Mouse (Mus musculus) kidney, postnatal 10 days (tissue): Measurements from ENCODE around the gene Carm1.
"Not testable (repeated sequence)": the region's sequence is repeated elsewhere in the genome, so short reads cannot be mapped to it uniquely, and the experiment has no call there.

ENCODE experiments used
- DNase-seq: peaks from one replicate; pipeline ENCODE4 v3.0.0; 2021; ENCODE audit warnings: mixed read lengths

Gene Carm1

DNA sequence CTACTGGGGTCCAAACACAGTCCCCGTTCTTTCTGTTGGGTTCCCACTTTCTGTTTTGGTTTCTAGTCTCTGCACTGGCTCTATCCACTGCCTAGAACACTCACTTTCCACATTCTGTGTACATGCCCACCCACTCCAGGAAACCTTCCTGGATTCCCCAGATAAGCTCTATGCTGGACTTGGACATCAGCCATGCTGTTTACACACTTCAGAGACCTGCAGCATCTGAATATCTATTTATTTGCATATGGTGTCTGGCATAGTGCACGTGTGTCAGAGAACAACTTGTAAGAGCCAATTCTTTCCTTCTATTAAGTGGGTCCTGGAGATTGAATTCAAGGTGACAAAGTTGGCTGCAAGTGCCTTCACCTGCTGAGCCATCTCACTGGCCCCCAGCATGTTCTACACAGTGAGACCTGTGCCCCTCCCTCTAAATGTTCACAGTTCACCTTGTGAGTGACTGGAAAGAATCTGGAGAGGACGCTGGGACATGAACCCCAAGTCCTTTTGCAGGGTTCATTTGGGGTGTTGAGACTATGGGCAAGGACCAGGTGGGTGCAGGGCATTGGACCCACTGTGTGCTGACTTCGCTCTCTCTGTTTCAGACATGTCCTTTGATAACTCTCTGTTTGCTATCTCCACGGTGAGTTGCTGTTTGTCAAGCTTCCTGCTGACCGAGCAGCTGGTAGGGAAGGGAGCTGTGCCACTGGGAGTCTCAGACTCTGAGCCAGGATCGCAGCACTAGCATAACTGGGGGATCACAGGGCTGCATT lies 6.5 kb upstream of the Carm1 start:
- no peak for DNase-seq

DNA sequence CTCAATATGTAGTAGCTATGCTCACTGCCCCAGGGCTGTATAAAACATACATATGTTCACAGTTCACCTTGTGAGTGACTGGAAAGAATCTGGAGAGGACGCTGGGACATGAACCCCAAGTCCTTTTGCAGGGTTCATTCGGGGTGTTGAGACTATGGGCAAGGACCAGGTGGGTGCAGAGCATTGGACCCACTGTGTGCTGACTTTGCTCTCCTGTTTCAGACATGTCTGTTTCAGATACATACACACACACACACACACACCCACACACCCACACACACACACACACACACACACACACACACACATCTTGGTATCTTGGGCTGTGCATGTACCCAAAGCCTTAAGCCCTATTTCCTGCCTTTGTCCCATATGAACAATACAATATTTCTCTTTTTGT lies 4.7 kb upstream of the Carm1 start:
- not testable (repeated sequence) for DNase-seq

DNA sequence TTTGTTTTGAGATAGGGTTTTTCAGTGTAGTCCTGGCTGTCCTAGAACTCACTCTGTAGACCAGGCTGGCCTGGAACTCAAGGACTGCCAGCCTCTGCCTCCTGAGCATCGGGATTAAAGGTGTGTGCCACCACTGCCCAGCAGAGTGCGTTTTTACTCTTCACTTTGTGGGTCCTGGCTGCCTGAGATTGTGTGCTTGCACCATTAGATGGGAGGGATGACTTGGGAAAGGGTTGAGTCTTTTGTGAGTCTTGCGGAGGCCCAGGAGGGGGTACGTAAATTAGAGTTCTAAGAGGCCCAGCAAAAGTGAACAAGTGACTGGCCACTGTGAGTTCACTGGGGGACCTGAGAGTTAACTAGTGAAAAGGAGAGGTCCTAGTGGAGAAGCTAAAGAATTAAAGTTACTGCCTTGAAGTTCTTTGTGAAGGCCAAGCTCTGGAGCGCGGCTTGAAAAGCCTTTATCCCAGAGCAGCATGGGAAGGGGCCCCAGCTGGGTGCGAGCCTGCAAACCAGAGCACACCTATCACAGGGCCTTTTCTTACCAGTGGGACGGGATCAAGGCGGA lies 1.3 kb upstream of the Carm1 start:
- no peak for DNase-seq

DNA sequence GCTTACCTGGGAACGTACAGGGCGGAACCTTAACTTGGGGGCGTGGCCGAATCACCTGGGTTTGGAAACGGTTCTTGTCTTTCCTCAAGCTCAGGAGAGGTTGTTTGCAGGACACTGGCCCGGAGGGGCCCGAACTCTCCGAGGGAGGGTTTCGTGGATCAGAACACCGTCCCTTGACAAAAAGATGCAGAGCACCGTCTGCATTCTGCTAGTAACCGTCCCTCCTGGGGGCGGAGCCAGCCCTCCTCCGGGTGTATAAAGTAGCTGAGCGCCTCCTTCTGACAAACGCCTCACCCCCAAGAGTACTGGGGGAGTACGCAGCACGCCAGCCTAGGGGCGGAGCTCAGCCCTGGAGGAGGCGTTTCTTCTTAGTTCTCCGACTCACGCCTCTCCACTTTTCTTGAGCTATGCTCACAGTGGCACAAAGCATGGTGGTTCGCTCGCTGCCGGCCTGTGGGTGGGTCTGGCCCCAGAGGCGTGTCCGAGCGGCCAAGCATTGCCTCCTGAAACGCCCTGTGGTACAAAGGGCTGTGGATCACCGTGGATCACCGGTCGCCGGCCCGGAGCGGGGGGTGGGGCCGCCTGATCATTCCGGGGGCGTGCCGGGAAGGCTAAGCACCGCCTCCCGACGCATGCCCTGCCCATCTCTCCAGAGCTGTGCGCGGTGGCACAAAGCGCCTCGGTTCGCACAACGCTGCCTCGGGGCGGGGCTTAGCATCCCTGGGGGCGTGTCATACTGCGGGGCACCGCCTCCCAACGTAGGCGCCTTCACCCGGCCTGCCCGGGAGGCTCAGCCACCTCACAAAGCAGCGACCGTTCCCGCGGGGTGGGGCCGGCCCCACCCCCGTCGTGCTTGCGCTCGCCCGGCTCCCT lies 542 bp upstream of the Carm1 start:
- DNase-seq = peak; percentile 100

DNA sequence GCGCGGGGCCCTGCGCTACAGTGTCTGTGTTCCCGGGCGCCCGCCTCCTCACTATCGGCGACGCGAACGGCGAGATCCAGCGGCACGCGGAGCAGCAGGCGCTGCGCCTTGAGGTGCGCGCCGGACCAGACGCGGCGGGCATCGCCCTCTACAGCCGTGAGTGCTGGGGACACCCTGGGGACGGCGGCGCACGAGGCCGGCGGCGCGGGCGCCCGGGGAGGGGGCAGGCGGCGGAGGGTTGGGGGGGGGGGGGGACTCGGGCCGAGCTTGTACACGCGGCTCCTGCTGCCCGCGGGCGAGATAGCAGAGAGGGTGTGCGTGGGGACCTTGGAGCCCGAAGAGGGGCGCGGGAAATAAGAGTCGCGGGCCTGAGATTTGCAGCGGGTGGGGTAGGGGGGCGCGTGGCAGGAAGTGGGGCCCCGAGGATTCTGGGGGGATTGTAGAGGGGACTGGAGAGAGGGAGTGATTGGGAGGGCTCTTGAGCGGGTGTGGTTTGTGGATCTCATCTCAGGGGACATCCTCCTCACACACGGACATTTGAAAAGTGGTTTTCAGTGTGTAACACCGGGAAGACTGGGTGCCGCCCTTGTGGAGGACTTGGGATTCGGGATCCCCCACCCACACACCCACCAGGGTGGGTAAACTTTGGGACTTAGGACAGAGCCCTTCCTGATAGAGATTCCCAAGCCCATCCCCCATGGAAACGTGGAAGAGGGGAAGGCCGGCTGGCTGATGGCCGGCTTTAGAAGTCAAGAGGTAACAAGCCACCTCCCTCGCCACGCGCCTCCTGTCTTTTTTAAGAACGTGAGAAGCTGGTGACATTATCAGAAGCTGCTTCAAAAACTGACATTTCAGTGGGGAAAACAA lies 614 bp downstream of the Carm1 start:
- DNase-seq = peak; percentile 79

DNA sequence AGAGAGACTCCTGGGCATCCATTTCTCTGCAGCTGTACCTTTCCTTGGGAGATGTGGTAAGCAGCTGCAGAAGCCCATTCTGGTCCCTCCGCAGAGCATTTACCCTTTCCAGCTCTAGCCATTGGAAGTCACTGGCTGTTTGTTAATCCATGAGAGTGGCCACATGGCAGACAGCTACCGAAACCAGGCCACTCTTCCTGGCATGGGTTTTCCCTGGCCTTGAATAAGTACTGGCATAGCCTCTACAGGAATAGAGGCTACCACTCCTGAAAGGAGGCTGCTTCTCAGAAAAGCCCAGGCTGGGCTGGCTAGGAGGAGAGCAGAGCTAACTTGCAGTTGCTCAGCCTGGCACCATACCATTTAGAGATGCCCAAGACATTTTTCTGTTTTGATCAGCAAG lies 4.4 kb downstream of the Carm1 start:
- no peak for DNase-seq

DNA sequence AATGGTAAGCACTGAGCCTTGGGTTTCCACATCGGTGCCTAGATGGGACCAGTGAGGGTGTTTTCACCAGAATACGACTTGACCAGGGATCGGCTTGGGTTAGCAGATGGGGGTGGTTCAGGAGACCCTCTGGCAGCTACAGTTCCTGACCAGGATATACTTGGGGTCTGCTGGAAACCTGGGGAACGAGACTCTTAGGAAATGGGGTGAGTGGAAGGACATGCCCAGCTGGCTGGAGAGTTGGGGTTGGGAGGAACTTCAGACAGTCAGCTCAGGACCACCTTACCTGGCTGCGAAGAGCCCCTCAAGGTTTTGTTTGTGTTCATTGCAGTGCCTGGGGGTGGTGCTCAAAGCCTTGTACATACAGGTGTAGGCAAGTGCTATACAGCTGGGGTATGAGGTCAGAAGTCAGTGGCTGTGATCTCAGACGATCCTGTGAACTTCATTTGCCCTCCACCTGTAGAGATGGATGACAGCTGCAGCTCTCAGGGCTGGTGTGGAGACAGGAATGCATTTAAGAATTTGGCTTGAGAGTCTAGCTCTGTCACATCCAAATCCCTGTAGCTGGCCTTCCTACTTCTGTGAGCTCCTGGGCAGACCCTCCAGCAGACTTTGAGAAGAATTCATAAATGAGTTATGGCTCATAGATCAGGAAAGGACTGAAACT lies 7.0 kb downstream of the Carm1 start:
- DNase-seq = no peak

DNA sequence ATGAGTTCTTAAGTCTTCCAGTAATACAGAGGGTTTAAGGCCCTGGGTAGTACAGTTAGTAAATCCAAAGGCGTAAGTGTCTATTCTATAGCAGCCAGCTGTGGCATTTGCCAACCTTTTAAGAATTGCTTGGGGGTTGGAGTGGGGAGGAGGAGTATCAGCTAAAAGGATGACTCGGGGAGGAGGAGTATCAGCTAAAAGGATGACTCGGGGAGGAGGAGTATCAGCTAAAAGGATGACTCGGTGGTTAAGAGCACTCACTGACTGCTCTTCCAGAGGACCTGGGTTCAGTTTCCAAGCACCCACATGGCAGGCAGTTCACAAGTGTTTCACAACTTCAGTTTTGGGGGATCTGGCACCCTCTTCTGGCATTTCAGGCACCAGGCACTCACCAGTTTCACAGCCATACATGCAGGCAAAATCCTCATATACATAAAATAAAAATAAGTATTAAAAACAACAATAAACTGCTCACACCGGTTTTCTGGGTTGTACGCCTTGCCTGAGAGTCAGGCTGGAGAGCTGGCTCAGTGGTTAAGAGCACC lies 8.6 kb downstream of the Carm1 start:
- DNase-seq = no peak

DNA sequence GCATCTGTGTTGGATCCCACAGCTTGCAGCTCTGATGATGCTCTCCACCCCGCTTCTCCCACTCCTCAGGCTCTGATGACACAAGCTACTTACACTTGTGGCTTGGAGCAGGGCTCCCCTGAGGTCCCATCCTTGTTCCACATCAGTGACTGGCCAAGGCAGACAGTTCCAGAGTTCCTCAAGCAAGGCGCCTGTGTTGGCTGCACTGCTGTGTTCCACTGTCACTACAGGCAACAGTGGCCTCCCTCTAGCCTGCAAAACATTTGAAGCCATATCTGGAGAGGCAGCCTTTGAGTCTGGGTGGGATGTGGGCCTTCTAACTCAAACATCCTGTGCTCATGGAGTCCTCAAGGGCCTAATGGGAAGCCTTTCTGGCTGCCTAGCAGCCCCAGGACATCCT lies 10.3 kb downstream of the Carm1 start:
- no peak for DNase-seq

DNA sequence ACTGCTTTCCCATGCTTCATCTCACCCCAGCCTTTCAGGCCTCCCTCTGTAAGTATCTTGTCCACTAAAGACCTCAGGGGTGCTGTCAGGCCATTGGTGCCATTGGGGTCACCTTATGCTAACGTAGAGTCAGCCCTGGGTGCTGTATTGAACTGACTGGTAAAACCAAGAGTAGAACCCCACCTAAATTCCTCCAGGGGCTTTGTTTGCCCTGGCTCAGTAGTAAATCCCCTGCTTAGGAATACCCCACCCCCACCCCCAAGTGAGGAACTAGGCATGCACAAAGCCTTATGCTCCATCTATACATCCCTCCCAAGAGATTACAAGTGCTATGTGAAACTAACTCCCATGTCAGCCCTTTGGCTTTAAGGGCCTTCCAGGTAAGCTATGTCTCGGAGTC lies 10.9 kb downstream of the Carm1 start:
- no peak for DNase-seq

DNA sequence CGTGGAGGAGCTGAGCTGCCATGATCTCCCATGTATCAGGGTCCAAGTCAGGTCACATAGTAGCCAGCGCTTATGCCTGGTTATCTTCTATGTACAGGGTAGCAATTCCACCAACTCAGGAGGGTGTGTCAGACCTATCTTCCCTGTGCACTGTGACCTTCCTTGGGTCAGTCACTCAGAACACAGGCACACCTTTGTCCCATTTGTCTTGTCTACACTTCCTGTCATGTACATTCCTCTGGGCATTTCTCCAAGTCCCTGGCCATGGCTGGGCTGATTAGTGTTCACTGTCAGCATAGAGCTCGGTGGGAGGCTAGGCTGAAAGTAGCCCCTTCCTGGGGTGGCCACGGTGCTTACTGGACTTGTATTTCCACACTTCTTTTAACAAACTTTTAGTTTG lies 11.7 kb downstream of the Carm1 start:
- peak; percentile 51 for DNase-seq

DNA sequence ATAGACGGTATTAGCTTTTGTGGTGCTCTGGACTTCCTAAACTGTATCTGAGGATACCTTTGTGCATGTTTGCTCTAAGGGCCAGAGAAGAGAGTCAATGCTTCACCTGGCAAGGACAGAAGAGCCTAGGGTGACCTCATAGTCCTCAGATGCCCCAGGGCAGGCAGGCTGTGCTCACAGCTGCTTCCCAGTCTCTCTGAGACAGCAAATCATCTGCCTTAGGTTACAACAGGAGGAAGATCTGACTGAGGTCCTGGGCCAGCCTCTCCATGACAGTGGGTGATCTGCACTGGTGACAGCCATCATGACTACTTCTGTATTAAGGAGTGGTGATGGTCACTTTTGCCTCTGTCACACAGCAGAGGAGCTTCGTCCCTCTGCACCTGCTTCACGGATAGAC lies 12.5 kb downstream of the Carm1 start:
- DNase-seq = no peak

DNA sequence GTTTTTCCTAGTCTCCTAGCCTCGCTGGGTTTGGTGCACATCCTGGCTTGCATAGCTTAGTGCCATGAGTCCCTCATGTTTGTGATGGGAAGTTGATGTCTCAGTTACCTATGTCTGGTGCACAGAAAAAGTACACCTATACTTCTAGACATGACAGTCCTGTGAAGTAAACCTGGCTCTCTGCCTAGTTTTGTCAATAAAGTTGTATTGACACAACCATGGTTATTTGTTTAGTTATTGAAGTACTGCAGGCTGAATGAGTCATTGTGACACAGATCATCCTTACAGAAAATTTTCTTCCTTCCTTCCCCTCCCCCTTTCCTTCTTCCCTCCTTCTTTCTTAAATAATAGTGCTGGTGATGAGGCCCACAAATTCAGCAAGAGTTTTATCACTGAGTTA lies 17.7 kb downstream of the Carm1 start:
- no peak for DNase-seq

DNA sequence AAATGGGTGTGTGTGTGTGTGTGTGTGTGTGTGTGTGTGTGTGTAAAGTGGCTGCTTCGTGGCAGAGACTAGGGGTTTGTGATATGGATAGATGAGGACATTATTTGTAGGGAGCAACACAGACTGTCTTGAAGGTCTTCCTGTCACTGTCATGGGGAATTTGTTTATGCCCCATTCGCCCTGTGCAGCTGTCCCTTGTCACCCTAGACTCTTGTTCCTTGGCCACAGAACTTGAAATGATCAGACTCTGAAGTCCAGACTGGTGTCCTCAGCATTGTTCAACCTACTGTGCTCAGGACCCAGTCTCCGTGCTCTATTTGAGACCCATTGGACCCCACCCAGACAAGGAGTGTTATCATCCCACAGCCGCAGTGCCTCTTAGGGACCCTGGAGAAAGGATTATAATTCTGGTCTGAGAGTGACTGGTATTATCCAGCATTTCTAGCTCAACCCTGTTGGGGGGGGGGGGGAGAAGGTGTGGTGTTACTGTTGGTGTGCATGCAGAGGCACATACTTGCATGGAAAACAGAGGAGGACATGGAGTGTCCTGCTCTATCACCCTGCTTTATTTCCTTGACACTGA lies 18.4 kb downstream of the Carm1 start:
- DNase-seq = no peak

DNA sequence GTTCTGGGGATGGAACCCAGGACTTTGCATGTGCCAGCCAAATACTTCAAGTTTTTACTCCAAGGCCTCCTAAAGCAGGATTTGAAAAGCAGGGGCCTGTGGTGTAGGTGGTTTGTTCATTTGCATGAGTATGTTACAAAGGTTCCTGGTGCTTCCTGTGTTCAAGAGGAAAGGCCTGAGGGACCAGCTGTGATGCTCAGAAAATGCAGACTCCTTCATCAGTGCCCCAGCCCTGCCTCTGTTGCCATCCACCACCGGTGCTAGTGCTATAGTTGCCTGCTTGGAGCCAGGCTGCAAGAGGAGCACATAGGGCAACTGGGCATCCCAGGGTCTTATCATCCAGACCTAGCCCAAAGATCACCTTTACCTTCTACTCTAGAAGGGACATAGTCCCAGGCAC lies 19.8 kb downstream of the Carm1 start:
- no peak for DNase-seq

DNA sequence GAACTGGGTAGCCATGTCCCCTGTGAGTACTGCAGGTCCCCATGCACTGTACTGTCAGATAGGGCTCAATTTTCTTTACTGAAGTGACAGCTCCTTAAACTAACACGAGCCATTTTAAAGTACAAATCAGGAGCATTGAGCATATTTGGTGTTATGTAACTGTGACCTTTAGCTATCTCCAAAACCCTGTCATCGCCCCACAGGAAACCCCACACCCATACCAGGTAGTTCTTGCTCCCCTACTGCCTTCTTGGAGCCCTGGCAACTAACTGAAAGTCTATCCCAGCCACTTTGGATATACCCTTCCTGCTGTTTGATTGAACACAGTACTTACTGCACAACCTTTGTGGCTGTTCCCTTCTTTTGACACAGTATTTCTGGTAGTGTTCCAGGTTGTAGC lies 20.4 kb downstream of the Carm1 start:
- DNase-seq = no peak

DNA sequence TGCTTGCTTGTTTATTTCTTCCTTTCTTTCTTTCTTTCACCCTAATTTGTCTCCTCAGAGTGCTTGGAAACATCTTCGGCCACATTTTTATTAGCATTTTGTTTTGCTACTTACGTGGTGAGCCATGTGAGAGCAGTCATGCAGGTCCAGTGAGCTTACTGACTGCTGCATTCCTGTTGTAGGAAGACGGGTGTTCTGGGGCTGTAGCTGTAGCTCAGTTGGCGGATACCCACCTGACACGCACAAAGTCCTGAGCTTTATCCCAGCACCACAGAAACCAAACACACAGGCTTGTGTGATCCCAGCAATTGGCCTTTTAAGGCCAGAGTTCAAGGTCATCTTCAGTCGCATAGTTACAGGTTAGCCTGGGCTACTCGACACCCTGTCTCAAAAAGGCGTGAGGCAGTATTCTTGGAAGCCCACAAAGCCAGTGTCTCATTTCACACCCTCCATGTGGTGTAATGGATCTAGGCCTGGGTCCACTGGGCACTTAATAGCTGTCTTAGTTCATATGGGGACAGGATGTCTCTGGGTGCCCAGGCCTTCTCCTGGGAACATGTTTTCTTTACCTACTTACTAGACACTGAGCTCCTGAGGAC lies 22.1 kb downstream of the Carm1 start:
- DNase-seq = no peak

DNA sequence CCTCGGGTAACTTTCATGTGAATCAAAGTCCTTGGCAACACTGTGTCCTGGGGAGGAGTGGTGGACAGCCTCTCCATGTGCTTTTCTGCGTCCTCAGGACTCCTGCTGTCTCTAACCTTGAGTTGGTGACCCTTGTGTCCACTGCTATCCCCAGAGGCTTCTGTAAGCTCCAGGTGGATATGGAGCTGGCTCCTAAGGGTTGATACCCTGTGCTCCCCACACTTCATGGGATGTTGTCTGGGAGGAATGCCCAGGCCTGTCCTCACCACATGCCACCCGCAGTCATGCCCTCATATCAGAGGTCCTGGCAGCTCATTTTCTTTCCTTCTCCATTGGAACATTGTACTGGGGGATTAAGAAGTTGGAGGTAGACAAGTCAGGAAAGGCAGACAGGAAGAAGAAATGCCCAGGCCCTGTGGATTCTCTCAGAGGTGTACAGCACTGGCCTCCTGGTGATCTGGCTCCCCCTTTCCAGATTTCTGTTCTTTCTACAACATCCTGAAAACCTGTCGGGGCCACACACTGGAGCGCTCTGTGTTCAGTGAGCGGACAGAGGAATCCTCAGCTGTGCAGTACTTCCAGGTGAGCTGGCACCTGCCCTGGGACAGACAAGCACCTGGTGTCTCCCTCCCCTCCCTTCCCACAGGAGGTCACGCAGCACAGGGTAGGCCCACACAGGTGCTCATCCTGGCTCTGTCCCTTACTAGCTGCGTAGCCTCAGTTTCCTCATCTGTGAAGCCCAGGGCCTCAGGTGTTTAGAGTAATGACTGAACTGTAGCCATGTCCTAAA lies 27.5 kb downstream of the Carm1 start:
- no peak for DNase-seq

DNA sequence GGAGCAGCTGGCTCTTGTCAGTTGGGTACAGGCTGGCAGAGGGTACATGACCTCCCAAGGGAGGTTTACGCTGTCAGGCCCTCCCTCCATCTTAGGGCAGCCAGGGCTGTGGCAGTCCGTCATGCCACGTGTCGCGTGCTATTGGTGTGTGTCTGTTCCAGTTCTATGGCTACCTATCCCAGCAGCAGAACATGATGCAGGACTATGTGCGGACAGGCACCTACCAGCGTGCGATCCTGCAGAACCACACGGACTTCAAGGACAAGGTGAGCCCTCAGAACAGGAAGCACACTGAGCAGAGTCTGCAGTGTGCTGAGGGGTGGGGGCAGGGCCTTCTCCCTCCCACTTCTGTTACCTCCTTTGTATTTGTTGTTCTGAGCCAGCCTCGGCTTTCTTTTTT lies 28.6 kb downstream of the Carm1 start:
- no peak for DNase-seq

DNA sequence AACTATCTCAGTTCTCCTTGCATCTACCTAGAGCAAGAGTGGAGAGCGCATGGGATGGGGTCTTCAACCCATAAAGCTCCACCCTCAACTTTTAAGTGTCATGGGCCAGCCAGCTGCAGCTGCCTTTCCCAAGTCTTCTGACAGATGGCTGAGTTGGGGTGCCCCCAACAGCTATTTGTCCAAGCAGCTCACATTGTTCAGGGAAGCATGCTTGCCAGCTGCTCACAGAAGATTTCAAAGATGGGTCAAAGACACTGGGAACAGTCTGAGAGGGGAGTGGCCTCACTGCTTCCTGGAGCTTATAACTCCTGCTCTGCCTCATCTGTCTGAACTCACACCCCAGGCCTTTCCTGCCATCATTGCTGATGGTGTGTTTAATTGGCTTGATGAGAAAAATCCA lies 29.6 kb downstream of the Carm1 start:
- no peak for DNase-seq
